Comparison of ENCODE assay signal across 15 mouse cellular contexts in genomic region chr19:32340168-32340567, GRCm38 (mm10).
"Had no signal": no experiment of that assay in that cellular context is flagged by ENCODE, and none has a peak within 500 bp of the region (broad histone marks: within the 10 kb centered on the region; RNA-seq: fewer than 3 reads in every experiment).

No protein-coding gene starts in this region.

- ATAC-seq: liver, postnatal 0 days; midbrain, embryonic 15.5 days had no signal

- H3K9ac ChIP-seq: limb, embryonic 12.5 days; liver, embryonic 13.5 days; liver, postnatal 0 days; lung, embryonic 15.5 days; midbrain, embryonic 15.5 days; neural tube, embryonic 12.5 days had no signal

- H3K4me3 ChIP-seq: limb, embryonic 12.5 days; liver, embryonic 13.5 days; lung, embryonic 15.5 days; megakaryocyte, embryonic 14.5 days; midbrain, embryonic 15.5 days; neural tube, embryonic 12.5 days had no signal

- H3K36me3 ChIP-seq: limb, embryonic 12.5 days; liver, embryonic 13.5 days; lung, embryonic 15.5 days; midbrain, embryonic 15.5 days; neural tube, embryonic 12.5 days had no signal

- H3K27ac ChIP-seq: limb, embryonic 12.5 days; liver, embryonic 13.5 days; lung, embryonic 15.5 days; macrophage; midbrain, embryonic 15.5 days; neural tube, embryonic 12.5 days; stomach, postnatal 0 days had no signal

- H3K27me3 ChIP-seq: limb, embryonic 12.5 days; liver, embryonic 13.5 days; lung, embryonic 15.5 days; megakaryocyte, embryonic 14.5 days; midbrain, embryonic 15.5 days; neural tube, embryonic 12.5 days had no signal

- H3K4me2 ChIP-seq: limb, embryonic 12.5 days; liver, embryonic 13.5 days; lung, embryonic 15.5 days; midbrain, embryonic 11.5 days; midbrain, embryonic 15.5 days; neural tube, embryonic 12.5 days had no signal

- DNase-seq: kidney, postnatal 25 days; layer of hippocampus, adult 9-11 months; liver; liver, embryonic 13.5 days; liver, postnatal 0 days; lung, postnatal 14 days; thymus, postnatal 4 days had no signal

- H3K9me3 ChIP-seq: limb, embryonic 12.5 days; liver, embryonic 13.5 days; lung, embryonic 15.5 days; megakaryocyte, embryonic 14.5 days; midbrain, embryonic 15.5 days; neural tube, embryonic 12.5 days had no signal
